Mouse (Mus musculus) heart, adult 8-10 months (tissue): Measurements from ENCODE around the gene Vmn1r67. TPM values are rescaled to one million over a fixed set of nuclear protein-coding genes. Genes with fewer than 3 reads are reported as not detected.
A peak's percentile ranks its signal among the peaks of the same experiment; 100 is the strongest.

Source experiments
- DNase-seq: peaks from one replicate; pipeline ENCODE4 v3.0.0; 2022; ENCODE audit warnings: low spot score
- total RNA-seq, 4 experiments: library from RNA; stranded (reverse); gene quantifications; 2 replicates each; pipeline ENCODE4 v1.2.4; 2022

Gene Vmn1r67
- not detected for total RNA-seq

DNA sequence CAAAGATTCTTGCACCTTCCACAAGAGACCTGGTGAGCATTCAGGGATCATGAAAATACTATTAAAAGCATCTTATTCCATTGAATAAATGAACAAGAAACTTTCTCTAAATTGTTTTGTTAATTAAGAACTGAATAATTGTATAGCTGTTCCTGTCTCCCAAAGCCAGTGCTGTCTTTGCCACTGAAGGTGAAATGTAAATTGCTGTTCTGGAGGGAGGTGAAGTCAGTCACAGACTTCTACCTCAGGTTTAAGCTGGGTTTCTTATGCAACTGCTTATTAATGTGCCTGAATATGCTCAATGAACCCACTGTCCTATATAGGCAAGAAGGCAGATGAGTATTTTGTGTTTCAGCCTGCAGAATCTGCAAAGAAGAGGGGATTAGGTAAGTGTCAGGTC is at the start of gene Vmn1r67:
Gene Vmn1r67, plus strand, starts transcription at position 301 of the 400 bp plus-strand sequence.
- DNase-seq, result no peak

DNA sequence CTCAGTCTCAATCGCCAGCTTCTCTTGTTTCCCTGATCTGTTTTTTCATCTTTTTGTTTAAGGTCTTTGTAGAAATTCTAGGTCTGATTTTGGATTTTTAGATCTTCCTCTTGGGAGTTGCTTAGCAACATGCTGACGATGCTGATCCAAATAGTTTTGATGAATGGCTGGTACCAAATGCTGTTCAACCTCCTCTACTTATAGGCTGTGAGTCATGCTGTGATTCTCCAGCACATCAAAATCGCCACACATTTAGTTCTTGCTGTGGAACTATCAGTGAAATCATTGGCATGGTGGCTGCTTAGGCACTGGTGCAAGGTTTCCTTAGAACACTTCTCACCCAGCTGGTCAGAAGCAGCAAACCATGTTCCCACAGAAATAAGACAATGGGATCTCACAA is 15.0 kb downstream of the Vmn1r67 start:
- no peak for DNase-seq

DNA sequence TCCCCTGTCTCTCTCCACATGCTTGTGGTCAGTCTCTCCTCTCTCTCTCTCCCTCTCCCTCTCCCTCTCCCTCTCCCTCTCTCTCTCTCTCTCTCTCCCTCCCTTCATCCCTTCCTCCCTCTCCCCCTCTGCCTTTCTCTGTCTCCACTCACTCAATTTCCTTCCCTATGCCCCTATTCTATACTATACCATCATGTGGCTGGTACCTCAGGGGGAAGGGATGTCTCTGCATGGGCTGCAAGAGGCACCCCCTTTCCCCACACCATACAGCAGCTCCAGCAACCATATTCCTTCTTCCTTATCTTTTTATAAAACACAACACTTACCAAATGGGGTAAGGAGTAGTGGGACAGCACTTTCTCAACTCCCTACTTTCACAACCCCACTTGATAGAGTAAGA is 36.7 kb downstream of the Vmn1r67 start:
- no peak for DNase-seq

DNA sequence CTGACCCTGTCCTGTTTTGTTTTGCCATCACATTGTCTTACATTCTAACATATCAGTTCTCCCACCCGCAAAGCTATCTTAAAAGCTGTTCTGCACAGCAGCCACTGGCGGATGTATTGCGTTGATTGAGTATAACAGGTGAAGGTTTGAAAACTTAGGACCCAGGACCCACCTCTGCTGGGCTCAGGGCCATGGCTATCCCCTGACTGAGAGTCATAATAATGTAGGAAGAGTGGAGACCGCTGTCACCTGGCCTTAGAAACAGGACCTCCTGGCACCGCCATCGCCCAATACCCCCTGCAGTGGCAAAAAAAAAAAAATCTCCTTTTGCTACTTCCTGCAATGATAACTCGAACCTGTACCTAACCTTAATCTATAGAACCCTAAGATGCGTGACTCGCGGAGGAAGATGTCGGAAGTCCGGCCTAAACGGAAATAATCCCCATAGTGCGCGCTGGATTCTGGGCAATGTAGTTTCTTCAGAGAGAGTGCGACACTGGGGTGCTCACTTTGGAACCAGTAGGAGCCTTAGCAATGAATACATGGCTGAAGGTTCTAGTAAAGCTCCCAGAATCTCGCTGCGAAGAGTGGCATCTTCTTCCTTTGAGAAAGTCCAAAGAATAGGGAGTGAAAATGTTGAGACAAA is 37.6 kb downstream of the Vmn1r67 start:
- DNase-seq, result no peak

DNA sequence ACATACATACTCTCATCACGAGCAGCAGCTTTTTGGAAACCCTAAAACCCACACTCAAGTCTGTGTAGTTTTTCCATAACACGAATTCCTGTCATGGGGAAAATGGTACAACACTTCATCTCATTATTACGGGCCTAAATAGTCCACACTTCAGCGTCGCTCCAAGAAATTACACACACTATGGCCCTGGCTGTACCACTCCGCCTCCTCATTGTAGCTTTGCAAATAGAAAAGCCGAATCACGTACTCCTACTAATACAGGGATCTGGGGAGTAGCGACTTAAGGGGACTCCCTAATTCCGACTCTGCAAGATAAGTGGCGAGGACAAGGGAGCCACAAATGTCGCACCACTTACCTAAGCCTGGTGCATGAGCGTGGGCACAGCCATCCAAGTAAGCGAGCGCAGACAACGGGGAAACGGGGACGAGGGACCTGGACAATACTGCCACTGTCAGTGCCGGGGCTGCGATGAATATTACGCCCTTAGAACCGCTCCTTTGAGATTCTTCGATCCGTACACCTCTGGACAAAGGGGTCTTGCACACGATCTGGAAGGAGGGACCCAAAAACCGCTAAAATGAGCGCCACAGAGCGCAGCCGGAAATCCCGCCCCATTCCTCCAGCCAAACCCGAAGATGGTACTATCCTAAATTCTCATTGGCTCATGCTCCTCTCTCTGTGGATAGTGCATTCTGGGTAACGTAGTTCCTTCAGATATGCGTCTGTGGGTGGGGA is 51.8 kb downstream of the Vmn1r67 start, which contains the start of gene Zik1:
Gene Zik1, minus strand, starts transcription at position 609 of the 736 bp plus-strand sequence.
- DNase-seq, result peak; percentile 57

- DNase-seq, result no peak
Observed at GRCm38 (mm10) chr7:10495578-10495977, 52.4 kb downstream of the Vmn1r67 start.

Other genes starting within 250 kb of the Vmn1r67 start
- gene Vmn1r66, start 165.3 kb upstream of the Vmn1r67 start, total RNA-seq, result not detected
- 1 to 10 TPM; 1.5 to 2.1 (median 1.8) TPM for gene Zik1, start 52.1 kb downstream of the Vmn1r67 start, total RNA-seq
- not detected for gene Vmn1r68, start 115.2 kb downstream of the Vmn1r67 start, total RNA-seq
- not detected for gene Vmn1r69, start 170.3 kb downstream of the Vmn1r67 start, total RNA-seq
- gene Vmn1r70, start 188.2 kb downstream of the Vmn1r67 start, total RNA-seq, result not detected
- gene Nlrp4b, start 244.5 kb downstream of the Vmn1r67 start, total RNA-seq, result not detected